Mouse (Mus musculus): ENCODE measurements around the gene Scgb2b15.
"Not testable (repeated sequence)": the region's sequence is repeated elsewhere in the genome, so short reads cannot be mapped to it uniquely, and the experiment has no call there.

Scgb2b15 gene

DNA sequence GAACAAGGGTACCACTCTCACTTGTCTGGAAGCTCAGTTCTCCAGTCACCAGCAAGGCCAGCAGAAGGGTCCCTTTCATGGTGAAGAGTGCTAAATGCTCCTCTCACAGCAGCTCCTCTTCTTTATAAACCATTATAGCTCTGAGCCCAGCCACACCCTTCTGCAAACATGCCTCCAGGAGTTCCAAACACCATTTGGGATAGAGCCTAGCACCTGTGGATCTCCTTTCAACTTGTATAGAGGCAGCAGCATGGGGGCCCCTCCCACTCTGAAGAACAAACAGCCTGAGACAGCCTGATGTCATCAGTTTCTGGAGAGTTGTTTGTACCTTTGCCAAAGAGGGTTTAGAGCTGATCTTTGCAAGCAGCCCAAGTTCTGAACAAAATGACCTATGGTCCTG, at the start of gene Scgb2b15:
Gene Scgb2b15, minus strand, starts transcription at position 101 of the 400 bp plus-strand sequence.
- DNase-seq (ENCODE audit: low read depth, low spot score), result not testable (repeated sequence)

DNA sequence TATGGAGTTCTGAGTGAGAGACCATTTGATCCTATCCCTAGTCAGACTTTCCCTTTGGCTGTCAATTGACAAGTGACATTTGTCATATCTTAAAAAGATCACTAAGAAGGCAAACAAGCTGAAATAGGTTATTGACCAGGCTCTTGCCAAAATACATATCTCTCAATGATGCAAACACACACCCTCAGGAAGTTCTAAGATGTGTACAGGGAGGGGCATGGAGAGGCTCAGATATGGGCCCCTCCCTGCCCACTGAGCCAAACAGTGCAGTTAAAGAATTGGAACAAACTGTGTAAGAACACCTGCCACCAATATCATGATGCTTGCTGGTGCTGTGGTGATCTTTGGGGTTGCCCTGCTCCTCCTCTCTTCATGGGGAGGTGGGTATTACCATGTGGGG, 6.8 kb upstream of the Scgb2b15 start, which contains the start of gene Scgb1b15:
Gene Scgb1b15, plus strand, starts transcription at position 301 of the 400 bp plus-strand sequence.
- DNase-seq (ENCODE audit: low read depth, low spot score), result not testable (repeated sequence)

Data from skeletal muscle tissue, adult 2 months (tissue).